Mouse (Mus musculus): ENCODE data around the gene Cmip. TPM values are rescaled to one million over a fixed set of nuclear protein-coding genes. Genes with fewer than 3 reads are reported as not detected.
A peak's percentile ranks its signal among the peaks of the same experiment; 100 is the strongest.

Cmip gene
- polyA plus RNA-seq, 1 experiment from 2014 or later, result 39.0 TPM

DNA sequence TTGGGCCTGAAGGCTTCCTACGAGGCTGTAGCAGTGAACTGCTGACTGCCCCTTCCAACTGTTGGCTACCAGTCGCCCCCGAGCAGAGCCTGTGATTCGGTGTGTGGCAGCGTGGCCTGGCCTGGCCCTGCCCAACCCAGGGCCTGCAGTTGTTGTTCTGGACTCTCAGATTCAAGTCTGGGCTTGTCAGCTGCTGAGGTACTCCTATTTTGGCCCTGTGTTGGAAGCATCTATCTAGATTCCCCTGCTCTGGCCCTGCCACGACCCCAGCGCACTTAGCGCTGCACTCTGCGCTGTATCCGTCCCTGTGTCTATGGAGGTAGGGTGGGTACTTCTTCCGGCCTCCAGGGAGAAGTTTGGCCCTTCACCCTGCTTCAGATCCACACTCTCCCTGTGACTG is 45.2 kb downstream of the Cmip start:
- Histone ChIP-seq H3K36me3 (ENCODE audit: poor library complexity, severe bottlenecking) (no peaks in the 10 kb centered on the region), H3K4me2 (no peak overlapping the region), H3K27me3 (no peaks in the 10 kb centered on the region), H3K4me1 (peaks cover 58% of the 10 kb centered on the region), H3K9ac (no peak overlapping the region), H3K4me3 (no peak overlapping the region), H3K9me3 (replicated peaks) (no peaks in the 10 kb centered on the region), H3K27ac (no peak overlapping the region)
- ATAC-seq, result no peak
- WGBS, result 92% methylated on average over 11 of the region's 11 CpGs

- no peak overlapping the region for H3K4me2 ChIP-seq
- no peaks in the 10 kb centered on the region for H3K27me3 ChIP-seq
- H3K4me3 ChIP-seq, result no peak overlapping the region
- peaks cover 57% of the 10 kb centered on the region for H3K4me1 ChIP-seq
- H3K9ac ChIP-seq, result no peak overlapping the region
- no peaks in the 10 kb centered on the region for H3K36me3 ChIP-seq (ENCODE audit: poor library complexity, severe bottlenecking)
- H3K9me3 ChIP-seq (replicated peaks), result no peaks in the 10 kb centered on the region
- H3K27ac ChIP-seq, result no peak overlapping the region
- WGBS, result 66% methylated on average over 7 of the region's 9 CpGs
- ATAC-seq, result no peak
These were observed 46.8 kb downstream of the Cmip start for GRCm38 (mm10) chr8:117303666-117304065.

DNA sequence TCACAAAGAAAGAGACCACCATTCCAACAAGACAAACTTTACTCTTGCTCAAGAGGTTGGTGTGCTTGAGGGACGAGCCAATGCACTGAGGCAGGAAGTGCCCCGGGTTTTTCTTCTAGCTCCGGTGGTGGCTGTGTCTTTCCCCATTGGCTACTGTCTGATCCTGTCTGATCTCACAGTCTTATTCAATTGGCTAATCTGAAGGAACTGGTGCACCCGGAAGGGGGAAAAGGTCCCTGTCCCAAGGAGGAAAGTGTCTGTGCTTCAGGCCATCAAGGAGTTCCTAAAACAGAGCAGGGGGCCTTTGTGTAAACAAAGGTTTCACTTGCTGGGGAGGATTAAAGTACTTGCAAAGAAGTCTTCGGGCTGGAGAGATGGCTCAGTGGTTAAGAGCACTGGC is 48.5 kb downstream of the Cmip start:
- Histone ChIP-seq H3K27ac (no peak overlapping the region), H3K27me3 (no peaks in the 10 kb centered on the region), H3K4me1 (peaks cover 42% of the 10 kb centered on the region), H3K36me3 (ENCODE audit: poor library complexity, severe bottlenecking) (no peaks in the 10 kb centered on the region), H3K9ac (no peak overlapping the region), H3K9me3 (replicated peaks) (no peaks in the 10 kb centered on the region), H3K4me3 (no peak overlapping the region), H3K4me2 (no peak overlapping the region)
- WGBS, result 49% methylated on average over 5 of the region's 5 CpGs
- ATAC-seq, result no peak

DNA sequence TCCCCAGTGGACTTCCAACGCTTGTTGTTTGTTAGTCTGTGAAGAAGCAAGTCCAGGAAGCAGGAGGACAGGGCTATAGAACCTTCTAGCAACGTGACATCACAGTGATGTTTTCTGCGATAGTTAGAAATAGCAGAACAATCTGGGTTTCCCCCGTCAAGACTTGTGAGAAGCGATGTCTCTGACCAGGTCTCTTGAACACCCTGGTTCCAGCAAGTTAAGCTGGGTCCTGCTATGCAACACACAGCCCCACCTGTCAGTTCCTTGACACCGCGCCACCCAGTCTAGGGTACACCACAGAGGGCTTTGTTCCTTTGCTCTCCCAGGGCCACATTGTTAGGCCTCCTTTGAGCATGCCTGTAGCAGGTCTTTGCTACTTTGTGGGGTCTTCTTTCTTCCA is 49.9 kb downstream of the Cmip start:
- Histone ChIP-seq H3K4me2 (no peak overlapping the region), H3K27me3 (no peaks in the 10 kb centered on the region), H3K4me3 (no peak overlapping the region), H3K4me1 (peaks cover 49% of the 10 kb centered on the region), H3K9ac (no peak overlapping the region), H3K9me3 (replicated peaks) (no peaks in the 10 kb centered on the region), H3K27ac (no peak overlapping the region), H3K36me3 (ENCODE audit: poor library complexity, severe bottlenecking) (0 out of 2 replicates have a peak, but pooled peaks cover 5% of the 10 kb centered on the region)
- ATAC-seq, result no peak
- 88% methylated on average over 7 of the region's 7 CpGs for WGBS

- no peak overlapping the region for H3K9ac ChIP-seq
- no peak overlapping the region for H3K4me2 ChIP-seq
- no peak overlapping the region for H3K4me3 ChIP-seq
- H3K27me3 ChIP-seq, result no peaks in the 10 kb centered on the region
- H3K36me3 ChIP-seq (ENCODE audit: poor library complexity, severe bottlenecking), result 0 out of 2 replicates have a peak, but pooled peaks cover 5% of the 10 kb centered on the region
- 86% methylated on average over 8 of the region's 8 CpGs for WGBS
- H3K9me3 ChIP-seq (replicated peaks), result no peaks in the 10 kb centered on the region
- H3K27ac ChIP-seq, result no peak overlapping the region
- no peak for ATAC-seq
- H3K4me1 ChIP-seq, result peaks cover 49% of the 10 kb centered on the region
These were observed 50.4 kb downstream of the Cmip start for GRCm38 (mm10) chr8:117307221-117307620.

- H3K9ac ChIP-seq, result no peak overlapping the region
- H3K4me2 ChIP-seq, result no peak overlapping the region
- peaks cover 48% of the 10 kb centered on the region for H3K4me1 ChIP-seq
- H3K27ac ChIP-seq, result no peak overlapping the region
- H3K36me3 ChIP-seq (ENCODE audit: poor library complexity, severe bottlenecking), result 0 out of 2 replicates have a peak, but pooled peaks cover 5% of the 10 kb centered on the region
- no peak overlapping the region for H3K4me3 ChIP-seq
- 91% methylated on average over 13 of the region's 13 CpGs for WGBS
- no peaks in the 10 kb centered on the region for H3K9me3 ChIP-seq (replicated peaks)
- no peaks in the 10 kb centered on the region for H3K27me3 ChIP-seq
- ATAC-seq, result no peak
These were observed 51.6 kb downstream of the Cmip start for GRCm38 (mm10) chr8:117308303-117309095.

DNA sequence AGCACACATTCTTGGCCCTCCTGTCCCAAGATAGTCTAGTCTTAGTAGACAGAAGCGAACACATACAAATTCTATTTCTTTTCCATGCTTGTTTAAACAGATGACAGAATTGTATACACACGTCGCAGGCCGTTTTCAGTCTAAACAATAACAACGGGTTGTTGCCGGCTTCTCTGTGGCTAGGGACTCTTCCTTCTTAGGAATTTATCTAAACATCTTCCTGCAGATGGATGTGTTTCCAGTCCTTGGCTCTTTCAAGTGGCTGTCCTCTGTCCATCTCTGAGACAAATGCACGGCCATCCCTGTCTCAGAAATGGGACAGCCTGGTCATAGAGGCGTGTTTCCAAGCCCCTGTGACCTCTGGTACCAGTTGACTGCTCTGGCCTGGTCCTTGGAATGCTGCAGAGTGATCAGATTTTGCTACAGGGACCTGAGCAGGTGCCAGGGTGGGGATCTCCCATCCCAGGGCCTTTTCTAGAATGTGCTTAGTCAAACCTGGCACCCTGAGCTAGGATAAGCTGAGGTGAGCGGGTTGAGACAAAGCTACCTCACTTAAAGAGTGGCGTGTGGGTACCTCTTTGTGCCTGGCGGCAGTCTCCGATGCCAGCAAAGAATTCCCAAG is 52.9 kb downstream of the Cmip start:
- Histone ChIP-seq H3K9me3 (replicated peaks) (no peaks in the 10 kb centered on the region), H3K4me3 (no peak overlapping the region), H3K36me3 (ENCODE audit: poor library complexity, severe bottlenecking) (0 out of 2 replicates have a peak, but pooled peaks cover 5% of the 10 kb centered on the region), H3K27me3 (no peaks in the 10 kb centered on the region), H3K4me1 (peaks cover 51% of the 10 kb centered on the region), H3K9ac (no peak overlapping the region), H3K4me2 (no peak overlapping the region), H3K27ac (no peak overlapping the region)
- WGBS, result 91% methylated on average over 12 of the region's 12 CpGs
- no peak for ATAC-seq

GRCm38 (mm10) chr8:117310961-117311561 is 54.2 kb downstream of the Cmip start:
- H3K27ac ChIP-seq, result no peak overlapping the region

DNA sequence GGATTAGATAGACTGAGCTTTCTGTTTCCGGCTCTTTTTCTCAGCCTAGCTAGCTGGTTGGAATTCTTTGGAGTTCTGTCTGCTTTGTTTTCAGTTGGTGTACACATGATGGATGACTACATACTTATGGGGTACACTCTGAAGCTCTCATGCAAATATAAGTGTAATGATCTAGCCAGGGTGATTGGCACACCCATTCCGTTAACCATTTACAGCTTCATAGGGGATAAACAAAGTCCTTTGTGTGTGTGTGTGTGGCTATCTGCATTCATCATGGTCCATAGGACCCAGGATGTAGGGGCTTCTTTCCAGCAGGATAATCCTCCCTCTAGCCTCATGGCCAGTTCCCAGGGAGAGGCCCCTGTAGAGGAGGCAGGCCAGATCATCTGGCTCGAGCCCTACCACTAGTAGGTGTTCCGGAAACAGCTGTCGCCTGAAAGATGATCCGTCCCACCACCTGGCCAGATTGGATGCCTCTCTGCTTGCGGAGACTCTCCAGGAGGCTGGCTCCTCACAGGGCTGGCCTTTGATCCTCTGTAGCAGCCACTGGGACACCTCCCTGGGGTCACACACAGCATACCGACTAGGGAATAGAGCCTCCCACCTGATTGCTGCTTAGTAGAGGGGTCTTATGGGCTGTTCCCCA is 57.6 kb downstream of the Cmip start:
- Histone ChIP-seq H3K9me3 (replicated peaks) (no peaks in the 10 kb centered on the region), H3K9ac (no peak overlapping the region), H3K4me3 (no peak overlapping the region), H3K27me3 (no peaks in the 10 kb centered on the region), H3K4me2 (no peak overlapping the region), H3K27ac (peak overlapping the region; percentile 57), H3K4me1 (peaks cover 66% of the 10 kb centered on the region), H3K36me3 (ENCODE audit: poor library complexity, severe bottlenecking) (0 out of 2 replicates have a peak, but pooled peaks cover 5% of the 10 kb centered on the region)
- WGBS, result 24% methylated on average over 8 of the region's 8 CpGs
- no peak for ATAC-seq

More at GRCm38 (mm10) chr8:117310961-117311561, 54.2 kb downstream of the Cmip start:
- no peak overlapping the region for H3K4me3 ChIP-seq
- 86% methylated on average over 8 of the region's 8 CpGs for WGBS
- 0 out of 2 replicates have a peak, but pooled peaks cover 5% of the 10 kb centered on the region for H3K36me3 ChIP-seq (ENCODE audit: poor library complexity, severe bottlenecking)
- H3K9me3 ChIP-seq (replicated peaks), result no peaks in the 10 kb centered on the region
- no peak overlapping the region for H3K4me2 ChIP-seq
- no peaks in the 10 kb centered on the region for H3K27me3 ChIP-seq
- no peak overlapping the region for H3K9ac ChIP-seq
- ATAC-seq, result no peak
- H3K4me1 ChIP-seq, result peaks cover 62% of the 10 kb centered on the region

DNA sequence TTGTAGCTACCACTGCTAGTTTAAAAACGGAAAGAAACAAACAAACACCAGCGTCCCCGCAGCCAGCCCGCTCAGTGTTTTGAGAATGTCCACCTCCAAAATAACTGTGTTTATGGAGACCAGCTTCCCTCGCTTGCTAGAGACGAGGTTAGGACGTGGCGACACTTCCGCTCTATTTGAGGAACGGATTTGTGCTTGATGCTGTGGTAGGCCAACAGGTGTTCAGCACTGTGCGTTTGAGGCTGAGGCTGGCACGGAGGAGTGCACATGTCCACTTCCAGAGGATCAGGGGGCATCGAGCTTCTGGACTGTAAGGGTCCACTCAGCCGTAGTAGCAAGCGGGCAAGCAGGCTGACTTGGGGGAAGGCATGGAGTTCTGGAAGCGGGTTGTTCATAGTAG is 58.9 kb downstream of the Cmip start:
- Histone ChIP-seq H3K4me1 (peaks cover 77% of the 10 kb centered on the region), H3K4me3 (no peak overlapping the region)

GRCm38 (mm10) chr8:117317478-117317877 is 60.6 kb downstream of the Cmip start:
- no peak overlapping the region for H3K4me2 ChIP-seq
- H3K9me3 ChIP-seq (replicated peaks), result no peaks in the 10 kb centered on the region
- H3K4me1 ChIP-seq, result peaks cover 78% of the 10 kb centered on the region
- no peak overlapping the region for H3K9ac ChIP-seq
- 94% methylated on average over 8 of the region's 8 CpGs for WGBS
- no peak overlapping the region for H3K4me3 ChIP-seq
- H3K27me3 ChIP-seq, result no peaks in the 10 kb centered on the region
- ATAC-seq, result no peak
- no peaks in the 10 kb centered on the region for H3K36me3 ChIP-seq (ENCODE audit: poor library complexity, severe bottlenecking)
- no peak overlapping the region for H3K27ac ChIP-seq

More for the DNA sequence above, 58.9 kb downstream of the Cmip start:
- H3K27me3 ChIP-seq, result no peaks in the 10 kb centered on the region
- no peak overlapping the region for H3K9ac ChIP-seq
- ATAC-seq, result no peak
- H3K36me3 ChIP-seq (ENCODE audit: poor library complexity, severe bottlenecking), result 0 out of 2 replicates have a peak, but pooled peaks cover 5% of the 10 kb centered on the region
- no peak overlapping the region for H3K4me2 ChIP-seq
- H3K9me3 ChIP-seq (replicated peaks), result no peaks in the 10 kb centered on the region
- H3K27ac ChIP-seq, result no peak overlapping the region
- 93% methylated on average over 16 of the region's 16 CpGs for WGBS

Measured in forebrain, embryonic 13.5 days (tissue).